Mouse (Mus musculus) mammary gland, adult 2 months (tissue): Measurements from ENCODE around the gene Gm3739. TPM values are rescaled to one million over a fixed set of nuclear protein-coding genes. Genes with fewer than 3 reads are reported as not detected.

Source experiments
- polyA plus RNA-seq: library from polyadenylated mRNA; depleted of rRNA; stranded (reverse); fragments of >200 nt; gene quantifications from 2 replicates; pipeline ENCODE4 v1.2.3, GENCODE M21; 2012; ENCODE audit warnings: low replicate concordance; rRNA removed

Gm3739 gene
- 0.11 and 0.29 TPM in 2 replicates for polyA plus RNA-seq

GRCm38 (mm10) chr14:7314661-7315060, at the start of gene Gm3739:
Gm3739 (minus strand) TSS chr14:7315049.

GRCm38 (mm10) chr14:7332295-7332694, 17.4 kb upstream of the Gm3739 start, which contains the start of gene Gm5797:
Gm5797 (minus strand) TSS chr14:7332395.

DNA sequence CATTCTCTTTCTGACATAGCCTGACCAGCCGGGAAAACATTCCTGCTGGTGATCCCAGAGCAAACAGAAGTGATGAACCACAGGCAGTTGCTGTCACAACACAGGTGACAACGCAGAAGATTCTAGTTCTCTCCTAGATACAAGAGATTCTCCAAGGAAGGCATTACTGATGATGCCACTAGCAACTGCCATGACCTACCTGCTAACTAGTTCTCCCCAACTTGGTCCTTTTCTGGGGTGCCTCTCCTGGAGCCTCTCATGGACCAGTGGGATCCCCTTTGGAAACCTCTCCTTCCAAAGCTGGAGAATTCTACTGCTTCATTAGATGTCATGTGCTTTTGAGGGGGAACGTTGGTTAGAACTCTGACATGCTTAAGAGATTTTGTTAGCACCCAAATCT, 50.2 kb downstream of the Gm3739 start, which contains the start of gene Gm3727:
Gene Gm3727, minus strand, starts transcription at position 101 of the 400 bp plus-strand sequence.

Other genes starting within 250 kb of the Gm3739 start
- 0.13 TPM in 1 of 2 replicates, not detected in the other for gene Gm3696, start 214.4 kb downstream of the Gm3739 start, polyA plus RNA-seq
- not detected in 2 replicates for gene Gm6676, start 189.6 kb downstream of the Gm3739 start, polyA plus RNA-seq
- gene Gm3512, start 140.5 kb downstream of the Gm3739 start, polyA plus RNA-seq: 0.17 TPM in 1 of 2 replicates, not detected in the other
- gene Gm16434, start 120.5 kb downstream of the Gm3739 start, polyA plus RNA-seq: not detected in 2 replicates
- not detected in 2 replicates for gene Gm3727, start 50.3 kb downstream of the Gm3739 start, polyA plus RNA-seq
- not detected in 2 replicates for gene Gm5797, start 17.3 kb upstream of the Gm3739 start, polyA plus RNA-seq
- gene Gm8374, start 50.1 kb upstream of the Gm3739 start, polyA plus RNA-seq: not detected in 2 replicates
- gene Gm3755, start 135.9 kb upstream of the Gm3739 start, polyA plus RNA-seq: not detected in 2 replicates
- not detected in 2 replicates for gene Gm3752, start 168.7 kb upstream of the Gm3739 start, polyA plus RNA-seq